Mouse (Mus musculus) midbrain, embryonic 12.5 days (tissue): ENCODE results near the gene Med12. TPM values are rescaled to one million over a fixed set of nuclear protein-coding genes. Genes with fewer than 3 reads are reported as not detected.
"Not testable (repeated sequence)": the region's sequence is repeated elsewhere in the genome, so short reads cannot be mapped to it uniquely, and the experiment has no call there.

Experiments
- ATAC-seq: fragments of 200-750 bp; cut with Nextera tagmentation; 2 replicates; pipeline ENCODE4 v1.8.0; 2017; ENCODE audit warnings: low read depth, moderate TSS enrichment, moderate library complexity; ENCODE audit not compliant: low FRiP score
- H3K27ac ChIP-seq: fragments of 300-500 bp; sonication (generic); replicated peaks from 2 replicates; pipeline ENCODE4 v1.5.1; 2016; ENCODE audit warnings: mild to moderate bottlenecking
- H3K27me3 ChIP-seq: fragments of 300-500 bp; sonication (generic); 2 replicates; pipeline ENCODE4 v1.6.1; 2016; ENCODE audit warnings: mild to moderate bottlenecking
- H3K36me3 ChIP-seq: fragments of 300-500 bp; sonication (generic); 2 replicates; pipeline ENCODE4 v1.6.1; 2016
- H3K4me1 ChIP-seq: fragments of 300-500 bp; sonication (generic); 2 replicates; pipeline ENCODE4 v1.6.1; 2016
- H3K4me2 ChIP-seq: fragments of 300-500 bp; sonication (generic); replicated peaks from 2 replicates; pipeline ENCODE4 v1.6.1; 2016; ENCODE audit warnings: mild to moderate bottlenecking, moderate library complexity
- H3K4me3 ChIP-seq: fragments of 300-500 bp; sonication (generic); 2 replicates; pipeline ENCODE4 v1.5.1; 2016; ENCODE audit warnings: mild to moderate bottlenecking
- H3K9ac ChIP-seq: fragments of 300-500 bp; sonication (generic); replicated peaks from 2 replicates; pipeline ENCODE4 v1.6.1; 2016; ENCODE audit warnings: mild to moderate bottlenecking, moderate library complexity
- H3K9me3 ChIP-seq: fragments of 300-500 bp; sonication (generic); 2 replicates; pipeline ENCODE4 v1.6.1; 2016; ENCODE audit warnings: mild to moderate bottlenecking
- WGBS: fragments of 180-500 bp; shearing (Covaris S2); methylation state at CpG from one replicate; pipeline ENCODE4 v1.1.7; 2016; 5-methylcytosine and 5-hydroxymethylcytosine counted together
- polyA plus RNA-seq: library from polyadenylated mRNA; unstranded; fragments of >200 nt; fragmentation: Nextera tagmentation; extraction: Ambion mirVana; gene quantifications from 2 replicates; pipeline ENCODE4 v1.2.1, GENCODE M21; 2016

Med12 gene
- polyA plus RNA-seq, 1 experiment from 2014 or later, result 40.4 TPM

DNA sequence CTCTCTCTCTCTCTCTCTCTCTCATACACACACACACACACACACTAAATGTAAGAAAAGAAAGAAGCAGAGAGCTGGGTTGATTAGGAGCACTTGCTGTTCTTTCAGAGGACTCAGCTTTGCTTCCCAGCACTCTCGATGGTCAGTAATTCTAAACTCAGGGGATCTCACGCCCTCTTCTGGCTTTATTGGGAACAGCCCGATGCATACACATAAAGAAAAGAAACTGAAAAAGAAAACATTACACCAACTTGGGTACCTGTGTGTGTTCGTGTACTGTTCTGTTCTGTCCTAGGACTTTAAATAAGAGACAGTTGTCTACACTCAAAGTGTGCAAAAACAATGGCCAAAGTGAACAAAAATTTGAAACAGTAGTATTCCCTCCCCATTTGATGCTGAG is 64.8 kb downstream of the Med12 start:
- H3K9ac ChIP-seq, result no peak overlapping the region

DNA sequence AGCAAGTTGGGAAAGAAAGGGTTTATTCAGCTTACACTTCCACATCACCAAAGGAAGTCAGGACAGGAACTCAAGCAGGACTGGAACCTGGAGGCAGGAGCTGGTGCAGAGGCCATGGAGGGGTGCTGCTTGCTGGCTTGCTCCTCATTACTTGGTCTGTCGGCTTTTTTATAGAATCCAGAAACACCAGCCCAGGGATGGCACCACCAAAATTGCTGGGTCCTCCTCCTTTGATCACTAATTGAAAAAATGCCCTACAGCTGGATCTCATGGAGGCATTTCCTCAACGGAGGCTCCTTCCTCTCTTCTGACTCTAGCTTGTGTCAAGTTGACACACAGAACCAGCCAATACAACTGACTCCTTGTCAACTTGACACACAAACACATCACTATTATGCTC is 69.0 kb downstream of the Med12 start:
- H3K9ac ChIP-seq, H3K9me3 ChIP-seq, H3K27me3 ChIP-seq, H3K4me3 ChIP-seq, ATAC-seq, H3K27ac ChIP-seq, H3K4me2 ChIP-seq, H3K4me1 ChIP-seq, H3K36me3 ChIP-seq: not testable (repeated sequence)
- 68% methylated on average over 2 of the region's 2 CpGs for WGBS

More for the DNA sequence above, 64.8 kb downstream of the Med12 start:
- 0 out of 2 replicates have a peak, but pooled peaks cover under 1% of the 10 kb centered on the region for H3K4me1 ChIP-seq
- H3K4me3 ChIP-seq, result no peak overlapping the region
- 0 out of 2 replicates have a peak, but pooled peaks cover 3% of the 10 kb centered on the region for H3K27me3 ChIP-seq
- H3K4me2 ChIP-seq, result no peak overlapping the region
- no peaks in the 10 kb centered on the region for H3K9me3 ChIP-seq
- no peaks in the 10 kb centered on the region for H3K36me3 ChIP-seq
- 51% methylated on average over 4 of the region's 4 CpGs for WGBS
- ATAC-seq, result no peak
- no peak overlapping the region for H3K27ac ChIP-seq

- WGBS, result 94% methylated on average over 2 of the region's 2 CpGs
- Histone ChIP-seq H3K4me2 (no peak overlapping the region), H3K36me3 (no peaks in the 10 kb centered on the region), H3K27me3 (peaks cover 5% of the 10 kb centered on the region; the same call in 1 of the 2 replicates), H3K9ac (no peak overlapping the region), H3K9me3 (no peaks in the 10 kb centered on the region), H3K4me1 (no peaks in the 10 kb centered on the region), H3K27ac (no peak overlapping the region), H3K4me3 (no peak overlapping the region)
- no peak for ATAC-seq
These were observed 71.6 kb downstream of the Med12 start for GRCm38 (mm10) chrX:101345456-101345855.

DNA sequence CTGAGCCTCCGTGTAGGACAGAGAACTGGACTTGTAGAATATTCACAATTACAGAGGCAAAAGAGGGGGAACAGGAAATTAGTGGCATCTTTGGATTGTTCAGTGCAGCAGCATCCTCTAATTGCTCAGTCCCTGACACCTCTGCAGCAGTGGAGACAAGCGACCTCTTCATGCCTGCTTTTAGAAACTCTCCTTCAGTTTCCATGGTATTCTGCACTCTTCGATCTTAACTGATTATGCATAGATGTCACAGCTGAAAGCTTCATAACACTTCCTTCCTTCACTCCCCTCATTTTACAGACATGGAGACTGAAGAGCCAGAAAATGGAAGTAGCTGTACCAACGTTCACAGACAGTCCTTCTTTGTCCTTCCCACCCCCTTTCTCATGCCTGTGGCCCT is 72.6 kb downstream of the Med12 start:
- H3K4me3 ChIP-seq, result no peak overlapping the region
- 75% methylated on average over 4 of the region's 4 CpGs for WGBS
- H3K4me1 ChIP-seq, result no peaks in the 10 kb centered on the region
- no peaks in the 10 kb centered on the region for H3K9me3 ChIP-seq
- H3K27me3 ChIP-seq, result peaks cover 5% of the 10 kb centered on the region; the same call in 1 of the 2 replicates
- no peak for ATAC-seq
- no peak overlapping the region for H3K9ac ChIP-seq
- no peak overlapping the region for H3K27ac ChIP-seq
- no peak overlapping the region for H3K4me2 ChIP-seq
- H3K36me3 ChIP-seq, result no peaks in the 10 kb centered on the region

Other genes starting within 250 kb of the Med12 start
- not detected in 2 replicates for gene Tex11, start 214.4 kb upstream of the Med12 start, polyA plus RNA-seq
- 0.61 and 0.82 TPM in 2 replicates for gene Slc7a3, start 188.0 kb upstream of the Med12 start, polyA plus RNA-seq
- gene Snx12, start 51.5 kb upstream of the Med12 start, polyA plus RNA-seq, result 56.8 and 57.2 TPM in 2 replicates
- 0.86 and 1.0 TPM in 2 replicates for gene Foxo4, start 19.5 kb upstream of the Med12 start, polyA plus RNA-seq
- not detected in 2 replicates for gene Gm614, start 10.0 kb upstream of the Med12 start, polyA plus RNA-seq
- gene Il2rg, start 5.8 kb upstream of the Med12 start, polyA plus RNA-seq, result 3.1 and 4.1 TPM in 2 replicates
- gene Gm20489, start 5.0 kb upstream of the Med12 start, polyA plus RNA-seq, result not detected in 2 replicates
- gene Nlgn3, start 25.1 kb downstream of the Med12 start, polyA plus RNA-seq, result 28.3 and 34.2 TPM in 2 replicates
- gene Gjb1, start 102.3 kb downstream of the Med12 start, polyA plus RNA-seq, result not detected in 2 replicates
- 36.6 and 39.2 TPM in 2 replicates for gene Zmym3, start 146.8 kb downstream of the Med12 start, polyA plus RNA-seq
- 572 and 581 TPM in 2 replicates for gene Nono, start 155.3 kb downstream of the Med12 start, polyA plus RNA-seq
- gene Itgb1bp2, start 175.1 kb downstream of the Med12 start, polyA plus RNA-seq, result 2.8 and 3.4 TPM in 2 replicates